Mouse (Mus musculus) E14TG2a.4 (cell line): ENCODE data around the gene Plekhh3.

Experiments
- CTCF ChIP-seq: conservative IDR thresholded peaks from 2 replicates; pipeline ENCODE4 v1.5.1; 2014; ENCODE audit warnings: low read length
- NANOG ChIP-seq: IDR thresholded peaks from 2 replicates; pipeline ENCODE4 v1.6.1; 2014; ENCODE audit warnings: borderline replicate concordance, low read length, mixed read lengths
- POU5F1 ChIP-seq: IDR thresholded peaks from 2 replicates; pipeline ENCODE4 v1.6.1; 2014; ENCODE audit warnings: low read length, borderline replicate concordance

DNA sequence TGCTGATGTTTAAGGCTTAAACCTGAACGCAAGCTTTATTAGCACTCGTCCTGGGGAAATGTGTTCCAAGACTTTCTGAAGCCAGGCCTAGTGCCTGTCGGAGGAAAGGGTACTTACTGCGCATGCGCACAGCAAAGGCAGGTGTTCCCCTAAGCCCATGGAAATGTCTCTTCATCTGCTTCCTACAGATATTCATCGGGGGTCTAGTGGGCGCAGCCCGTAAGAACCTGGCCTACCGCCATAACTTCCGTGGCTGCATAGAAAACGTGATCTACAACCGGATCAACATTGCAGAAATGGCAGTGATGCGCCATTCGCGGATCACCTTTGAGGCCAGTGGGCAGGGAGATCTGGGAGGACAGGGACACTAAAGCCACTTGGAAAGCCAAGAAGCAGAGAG lies 8.2 kb upstream of the Plekhh3 start:
- no peak for TF ChIP-seq CTCF
- no peak for TF ChIP-seq POU5F1
- no peak for TF ChIP-seq NANOG
